ENCODE assay signal across 16 mouse cellular contexts in genomic region chr10:43655082-43655671, GRCm38 (mm10).
A peak's percentile ranks its signal among the peaks of the same experiment; 100 is the strongest.
DNase-seq lines count a peak whose midpoint lies in the region; ATAC-seq and TF ChIP-seq lines count a peak whose summit lies in the region.
"Had no signal": no experiment of that assay in that cellular context is flagged by ENCODE, and none has a peak within 500 bp of the region (broad histone marks: within the 10 kb centered on the region; RNA-seq: fewer than 3 reads in every experiment).

No protein-coding gene starts in this region.

- no peaks in the 10 kb centered on the region for H3K9me3 ChIP-seq in heart, embryonic 15.5 days (replicated peaks)
- no peaks in the 10 kb centered on the region for H3K9me3 ChIP-seq in lung, postnatal 0 days (ENCODE audit: low read length)
- H3K9me3 ChIP-seq in kidney, embryonic 14.5 days (ENCODE audit: control insufficient read depth, low read length) = peaks cover 3% of the 10 kb centered on the region; the same call in 1 of the 2 replicates
- H3K9me3 ChIP-seq in limb, embryonic 12.5 days = no peaks in the 10 kb centered on the region
- H3K9me3 ChIP-seq: hindbrain, embryonic 10.5 days; liver, embryonic 15.5 days had no signal

- no peak for TF ChIP-seq CTCF in lung, postnatal 0 days (IDR thresholded peaks at IDR 0.05)

- no peak for ATAC-seq in heart, embryonic 15.5 days (replicated peaks; ENCODE audit: insufficient number of reproducible peaks, insufficient read depth, low FRiP score, low read depth)
- ATAC-seq in lung, postnatal 0 days = peak; percentile 49
- no peak for ATAC-seq in kidney, embryonic 14.5 days (ENCODE audit: low FRiP score, low TSS enrichment)
- ATAC-seq in limb, embryonic 12.5 days (ENCODE audit: insufficient number of reproducible peaks, insufficient read depth, low FRiP score, low TSS enrichment, low read depth) = no peak
- ATAC-seq: CD4-positive, CD25-positive, alpha-beta regulatory T cell, adult 4 months had no signal

- no peak overlapping the region for H3K4me3 ChIP-seq in heart, embryonic 15.5 days
- no peak overlapping the region for H3K4me3 ChIP-seq in lung, postnatal 0 days (ENCODE audit: low read depth, low read length)
- H3K4me3 ChIP-seq in kidney, embryonic 14.5 days (ENCODE audit: low read length) = no peak overlapping the region
- H3K4me3 ChIP-seq in limb, embryonic 12.5 days (replicated peaks) = no peak overlapping the region
- H3K4me3 ChIP-seq: erythroblast, embryonic 14.5 days; hindbrain, embryonic 10.5 days; liver, embryonic 15.5 days had no signal

- no peak for DNase-seq in heart, adult 18-20 months
- DNase-seq in lung, postnatal 0 days (ENCODE audit: low spot score) = peak; percentile 37
- DNase-seq in lung, postnatal 25 days (ENCODE audit: low spot score) = no peak
- DNase-seq in cerebellum, adult 8-10 months = no peak
- DNase-seq: cerebellum, adult 9-10 months; forebrain, postnatal 0 days; gastrocnemius, postnatal 10 days; right cerebral cortex, postnatal 4 days; thymus, adult 2 months had no signal

- peaks cover 14% of the 10 kb centered on the region for H3K4me1 ChIP-seq in heart, embryonic 15.5 days (replicated peaks)
- H3K4me1 ChIP-seq in lung, postnatal 0 days (ENCODE audit: insufficient read depth, low read depth, low read length) = no peaks in the 10 kb centered on the region
- H3K4me1 ChIP-seq in kidney, embryonic 14.5 days (ENCODE audit: control insufficient read depth, insufficient read depth, low read length) = peaks cover 8% of the 10 kb centered on the region
- H3K4me1 ChIP-seq in limb, embryonic 12.5 days (replicated peaks) = peaks cover 10% of the 10 kb centered on the region

- WGBS in heart, embryonic 15.5 days = 41% methylated on average over 8 of the region's 8 CpGs
- WGBS in lung, postnatal 0 days = 32% methylated on average over 8 of the region's 8 CpGs
- 37% methylated on average over 8 of the region's 8 CpGs for WGBS in kidney, embryonic 14.5 days
- 35% methylated on average over 8 of the region's 8 CpGs for WGBS in limb, embryonic 12.5 days

- no peak overlapping the region for H3K4me2 ChIP-seq in heart, embryonic 15.5 days
- no peak overlapping the region for H3K4me2 ChIP-seq in lung, postnatal 0 days (replicated peaks; ENCODE audit: low read depth, low read length)
- no peak overlapping the region for H3K4me2 ChIP-seq in kidney, embryonic 14.5 days (replicated peaks; ENCODE audit: low read depth, low read length)
- H3K4me2 ChIP-seq in limb, embryonic 12.5 days = no peak overlapping the region
- H3K4me2 ChIP-seq: liver, embryonic 15.5 days had no signal

- H3K27ac ChIP-seq in heart, embryonic 15.5 days = peak overlapping the region; percentile 62
- H3K27ac ChIP-seq in lung, postnatal 0 days (ENCODE audit: low read length) = no peak overlapping the region
- 0 out of 2 replicates have a peak overlapping the region, but pooled peaks have one; percentile 48 for H3K27ac ChIP-seq in kidney, embryonic 14.5 days (ENCODE audit: low read depth, low read length)
- H3K27ac ChIP-seq in limb, embryonic 12.5 days = no peak overlapping the region; the same call in 1 of the 2 replicates
- H3K27ac ChIP-seq: hindbrain, embryonic 10.5 days; liver, embryonic 15.5 days had no signal

- H3K36me3 ChIP-seq in heart, embryonic 15.5 days = no peaks in the 10 kb centered on the region
- no peaks in the 10 kb centered on the region for H3K36me3 ChIP-seq in lung, postnatal 0 days (ENCODE audit: insufficient read depth, low read length)
- no peaks in the 10 kb centered on the region for H3K36me3 ChIP-seq in kidney, embryonic 14.5 days (ENCODE audit: control insufficient read depth, insufficient read depth, low read length)
- H3K36me3 ChIP-seq in limb, embryonic 12.5 days = no peaks in the 10 kb centered on the region
- H3K36me3 ChIP-seq: hindbrain, embryonic 10.5 days had no signal

- no peak for TF ChIP-seq EP300 in lung, postnatal 0 days (IDR thresholded peaks at IDR 0.05)

- no peaks in the 10 kb centered on the region for H3K27me3 ChIP-seq in heart, embryonic 15.5 days
- H3K27me3 ChIP-seq in lung, postnatal 0 days (replicated peaks; ENCODE audit: insufficient read depth, low read length) = no peaks in the 10 kb centered on the region
- no peaks in the 10 kb centered on the region for H3K27me3 ChIP-seq in kidney, embryonic 14.5 days (ENCODE audit: control insufficient read depth, insufficient read depth, low read length)
- H3K27me3 ChIP-seq in limb, embryonic 12.5 days = no peaks in the 10 kb centered on the region
- H3K27me3 ChIP-seq: liver, embryonic 15.5 days had no signal

- H3K9ac ChIP-seq in heart, embryonic 15.5 days = no peak overlapping the region
- no peak overlapping the region for H3K9ac ChIP-seq in lung, postnatal 0 days (replicated peaks; ENCODE audit: low read depth)
- H3K9ac ChIP-seq in kidney, embryonic 14.5 days (ENCODE audit: low read depth, low read length) = no peak overlapping the region
- 0 out of 2 replicates have a peak overlapping the region, but pooled peaks have one; percentile 18 for H3K9ac ChIP-seq in limb, embryonic 12.5 days (replicated peaks)
- H3K9ac ChIP-seq: forebrain, postnatal 0 days; liver, embryonic 15.5 days had no signal

Comparison
In these comparisons a context has a peak if more than half of its experiments do, and no peak if none do; other contexts are left out.
1. H3K27ac ChIP-seq: peak in heart, embryonic 15.5 days (single experiment) and kidney, embryonic 14.5 days (single experiment); none in lung, postnatal 0 days (single experiment) and limb, embryonic 12.5 days (single experiment).